8 mouse cellular contexts compared by ENCODE assay signal in the genomic region with DNA sequence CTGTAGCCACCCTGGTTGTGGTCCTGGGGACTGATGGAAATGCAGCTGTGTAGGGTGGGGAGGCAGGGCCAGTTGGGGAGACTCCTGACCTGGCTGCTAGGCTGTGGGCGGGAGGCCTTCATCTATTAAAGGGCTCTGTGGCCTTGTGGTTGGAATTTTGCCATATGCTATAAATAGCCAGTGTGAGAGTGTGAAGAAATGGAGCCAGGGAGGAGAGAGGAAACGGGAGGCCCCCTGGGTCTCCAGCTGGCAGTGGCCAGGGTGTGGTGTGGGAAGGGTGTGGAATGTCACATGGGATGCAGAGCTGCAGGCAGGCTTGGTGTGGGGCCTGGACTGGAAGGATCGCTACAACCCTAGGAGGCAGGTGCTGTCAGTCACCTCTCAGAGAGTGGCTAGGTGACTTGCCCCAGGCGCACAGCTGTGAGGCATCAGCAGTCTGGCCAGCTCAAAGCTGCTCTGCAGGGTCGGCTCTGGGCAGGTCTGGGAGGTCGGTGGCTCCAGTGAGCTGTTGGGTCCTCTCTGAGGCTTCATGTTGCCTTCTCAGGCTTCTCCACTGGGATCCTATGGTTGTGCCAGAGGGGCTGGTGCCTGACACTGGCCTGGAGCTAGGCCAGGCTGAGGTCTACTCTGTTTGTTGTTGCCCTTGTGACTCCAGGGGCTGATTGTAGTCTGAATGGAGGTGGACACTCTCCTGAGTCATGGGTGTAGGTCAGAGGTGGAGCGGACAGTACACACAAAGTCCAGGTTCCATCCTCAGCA. TPM values are rescaled to one million over a fixed set of nuclear protein-coding genes. Genes with fewer than 3 reads are reported as not detected.
DNase-seq lines count a peak whose midpoint lies in the region; ATAC-seq lines count a peak whose summit lies in the region.

No protein-coding gene starts in this region.

- DNase-seq in embryonic facial prominence, embryonic 11.5 days (ENCODE audit: low spot score): no peak
- no peak for DNase-seq in embryonic facial prominence, embryonic 10.5 days (ENCODE audit: low spot score)
- peak; percentile 26 to 42 for DNase-seq in cerebellum, postnatal 36 days
- peak; percentile 68 for DNase-seq in kidney, postnatal 14 days
- DNase-seq in layer of hippocampus, postnatal 25 days (ENCODE audit: extremely low spot score in 1 of 2, low spot score in 1 of 2): no peak

- H3K4me3 ChIP-seq in embryonic facial prominence, embryonic 11.5 days (ENCODE audit: low read depth, low read length): no peak overlapping the region
- no peak overlapping the region for H3K4me3 ChIP-seq in embryonic facial prominence, embryonic 10.5 days
- no peak overlapping the region; the same call in 1 of the 2 replicates for H3K4me3 ChIP-seq in heart, embryonic 16.5 days (ENCODE audit: low read length)

- no peak overlapping the region for H3K27ac ChIP-seq in embryonic facial prominence, embryonic 11.5 days (replicated peaks; ENCODE audit: low read depth, low read length)
- H3K27ac ChIP-seq in embryonic facial prominence, embryonic 10.5 days (replicated peaks): no peak overlapping the region; the same call in 1 of the 2 replicates
- H3K27ac ChIP-seq in heart, embryonic 16.5 days (ENCODE audit: low read length): peak overlapping the region; percentile 89

- ATAC-seq in embryonic facial prominence, embryonic 11.5 days (replicated peaks; ENCODE audit: insufficient number of reproducible peaks, low FRiP score, low TSS enrichment, low read depth): peak; percentile 14; the same call in 1 of the 2 replicates
- ATAC-seq in heart, embryonic 16.5 days (replicated peaks; ENCODE audit: extremely low read depth, insufficient read depth, low FRiP score): peak; percentile 92
- ATAC-seq in megakaryocyte, adult 5-6 weeks (ENCODE audit: poor library complexity, severe bottlenecking): peak; percentile 69
- ATAC-seq in activated CD4-positive, CD25-positive, alpha-beta regulatory T cell, adult 4 months: no peak

- H3K4me2 ChIP-seq in embryonic facial prominence, embryonic 11.5 days (ENCODE audit: low read depth, low read length): no peak overlapping the region
- H3K4me2 ChIP-seq in heart, embryonic 16.5 days (ENCODE audit: low read depth, low read length): peak overlapping the region; percentile 49

- H3K9ac ChIP-seq in embryonic facial prominence, embryonic 11.5 days (replicated peaks; ENCODE audit: low read length): no peak overlapping the region
- H3K9ac ChIP-seq in heart, embryonic 16.5 days (ENCODE audit: low read length): peak overlapping the region; percentile 9

- H3K4me1 ChIP-seq in embryonic facial prominence, embryonic 11.5 days (ENCODE audit: control insufficient read depth, insufficient read depth, low read length): 0 out of 2 replicates have a peak, but pooled peaks cover 4% of the 10 kb centered on the region
- peaks cover 29% of the 10 kb centered on the region for H3K4me1 ChIP-seq in embryonic facial prominence, embryonic 10.5 days
- peaks cover 33% of the 10 kb centered on the region for H3K4me1 ChIP-seq in heart, embryonic 16.5 days (ENCODE audit: control insufficient read depth, insufficient read depth, low read length)

- no peaks in the 10 kb centered on the region for H3K27me3 ChIP-seq in embryonic facial prominence, embryonic 11.5 days (ENCODE audit: control insufficient read depth, insufficient read depth, low read length)
- H3K27me3 ChIP-seq in embryonic facial prominence, embryonic 10.5 days (replicated peaks; ENCODE audit: low read depth, poor library complexity, severe bottlenecking): no peaks in the 10 kb centered on the region
- H3K27me3 ChIP-seq in heart, embryonic 16.5 days (ENCODE audit: control insufficient read depth, insufficient read depth, low read length): no peaks in the 10 kb centered on the region

- no peaks in the 10 kb centered on the region for H3K9me3 ChIP-seq in embryonic facial prominence, embryonic 11.5 days (replicated peaks; ENCODE audit: control insufficient read depth, low read length)
- no peaks in the 10 kb centered on the region for H3K9me3 ChIP-seq in embryonic facial prominence, embryonic 10.5 days
- H3K9me3 ChIP-seq in heart, embryonic 16.5 days (replicated peaks; ENCODE audit: control insufficient read depth, low read length): no peaks in the 10 kb centered on the region

- WGBS in embryonic facial prominence, embryonic 11.5 days: 59% methylated on average over 7 of the region's 7 CpGs
- WGBS in embryonic facial prominence, embryonic 10.5 days: 55% methylated on average over 7 of the region's 7 CpGs
- WGBS in heart, embryonic 16.5 days: 19% methylated on average over 7 of the region's 7 CpGs

- H3K36me3 ChIP-seq in embryonic facial prominence, embryonic 11.5 days (replicated peaks; ENCODE audit: control insufficient read depth, insufficient read depth, low read depth, low read length): peaks cover 2% of the 10 kb centered on the region; the same call in 1 of the 2 replicates
- H3K36me3 ChIP-seq in embryonic facial prominence, embryonic 10.5 days (replicated peaks): peaks cover 63% of the 10 kb centered on the region
- no peaks in the 10 kb centered on the region for H3K36me3 ChIP-seq in heart, embryonic 16.5 days (ENCODE audit: control insufficient read depth, insufficient read depth)

RNA-seq across cellular contexts. Expression of gene Exog, which starts 19.3 kb away (rescaled TPM):
- 50.7 and 53.6 TPM in 2 replicates for polyA plus RNA-seq in embryonic facial prominence, embryonic 11.5 days (2014; fragmentation: Nextera tagmentation; extraction: Ambion mirVana)
- polyA plus RNA-seq in embryonic facial prominence, embryonic 10.5 days (2016; fragmentation: Nextera tagmentation; extraction: Ambion mirVana): 44.2 and 45.3 TPM in 2 replicates
- polyA plus RNA-seq in heart, embryonic 16.5 days (2015; fragmentation: Nextera tagmentation; extraction: Ambion mirVana): 10.7 and 11.1 TPM in 2 replicates
- total RNA-seq in megakaryocyte, adult 5-6 weeks (2015): 3.5 and 5.9 TPM in 2 replicates
- total RNA-seq in megakaryocyte, adult 5-6 weeks (2017): 2.1 and 3.0 TPM in 2 replicates
- 10 to 100 TPM in 1 of 2 experiments, 1 to 10 TPM in 1; 8.6 to 10.5 TPM for polyA plus RNA-seq in activated CD4-positive, CD25-positive, alpha-beta regulatory T cell, adult 4 months (2017; shearing (Covaris generic))
- 10 to 100 TPM; 18.9 to 21.0 TPM for total RNA-seq in layer of hippocampus, postnatal 25 days (2021)

RNA-seq across cellular contexts. Expression of gene Acvr2b, which starts 23.5 kb away (rescaled TPM):
- polyA plus RNA-seq in embryonic facial prominence, embryonic 11.5 days (2014; fragmentation: Nextera tagmentation; extraction: Ambion mirVana): 43.9 and 49.5 TPM in 2 replicates
- polyA plus RNA-seq in embryonic facial prominence, embryonic 10.5 days (2016; fragmentation: Nextera tagmentation; extraction: Ambion mirVana): 78.6 and 85.6 TPM in 2 replicates
- polyA plus RNA-seq in heart, embryonic 16.5 days (2015; fragmentation: Nextera tagmentation; extraction: Ambion mirVana): 7.3 and 8.6 TPM in 2 replicates
- total RNA-seq in megakaryocyte, adult 5-6 weeks (2015): 1.1 and 1.7 TPM in 2 replicates
- 0.37 and 0.57 TPM in 2 replicates for total RNA-seq in megakaryocyte, adult 5-6 weeks (2017)
- polyA plus RNA-seq in activated CD4-positive, CD25-positive, alpha-beta regulatory T cell, adult 4 months (2017; shearing (Covaris generic)): not detected
- total RNA-seq in layer of hippocampus, postnatal 25 days (2021): 10 to 100 TPM; 10.5 to 12.2 TPM

Comparison
In these comparisons a context has a peak if more than half of its experiments do, and no peak if none do; other contexts are left out.
1. DNase-seq: peak in cerebellum, postnatal 36 days (2 of 2) and kidney, postnatal 14 days (single experiment); none in embryonic facial prominence, embryonic 11.5 days (single experiment), embryonic facial prominence, embryonic 10.5 days (single experiment) and layer of hippocampus, postnatal 25 days (0 of 2).